In genomic region chr11:117860601-117861000, GRCm38 (mm10) we compare ENCODE assay signal across 10 mouse cellular contexts. TPM values are rescaled to one million over a fixed set of nuclear protein-coding genes. Genes with fewer than 3 reads are reported as not detected.
DNase-seq lines count a peak whose midpoint lies in the region; ATAC-seq lines count a peak whose summit lies in the region.
"Had no signal": no experiment of that assay in that cellular context is flagged by ENCODE, and none has a peak within 500 bp of the region (broad histone marks: within the 10 kb centered on the region; RNA-seq: fewer than 3 reads in every experiment).

Gene Tmem235 (plus strand): TSS chr11:117860752.

- H3K27me3 ChIP-seq in embryonic facial prominence, embryonic 12.5 days: peaks cover 42% of the 10 kb centered on the region
- H3K27me3 ChIP-seq in hindbrain, embryonic 11.5 days (ENCODE audit: control insufficient read depth, insufficient read depth, low read length): peaks cover 20% of the 10 kb centered on the region
- peaks cover 54% of the 10 kb centered on the region for H3K27me3 ChIP-seq in midbrain, embryonic 13.5 days

- H3K4me1 ChIP-seq in embryonic facial prominence, embryonic 12.5 days: peaks cover 10% of the 10 kb centered on the region; the same call in 1 of the 2 replicates
- no peaks in the 10 kb centered on the region; the same call in 1 of the 2 replicates for H3K4me1 ChIP-seq in hindbrain, embryonic 11.5 days (replicated peaks; ENCODE audit: control insufficient read depth, insufficient read depth, low read length)
- peaks cover 29% of the 10 kb centered on the region for H3K4me1 ChIP-seq in midbrain, embryonic 13.5 days (replicated peaks)

- ATAC-seq in embryonic facial prominence, embryonic 12.5 days (ENCODE audit: insufficient number of reproducible peaks, insufficient read depth, low FRiP score, low TSS enrichment): no peak
- no peak for ATAC-seq in hindbrain, embryonic 11.5 days (ENCODE audit: low FRiP score)
- no peak for ATAC-seq in midbrain, embryonic 13.5 days

- peak within 1 kb of the TSS; percentile 23 for H3K4me2 ChIP-seq in embryonic facial prominence, embryonic 12.5 days (replicated peaks)
- no peak within 1 kb of the TSS for H3K4me2 ChIP-seq in hindbrain, embryonic 11.5 days (replicated peaks; ENCODE audit: low read depth, low read length)
- peak within 1 kb of the TSS; percentile 19; the same call in 1 of the 2 replicates for H3K4me2 ChIP-seq in midbrain, embryonic 13.5 days (replicated peaks)
- H3K4me2 ChIP-seq: liver, embryonic 13.5 days; stomach, embryonic 15.5 days had no signal

- no peak within 1 kb of the TSS for H3K9ac ChIP-seq in embryonic facial prominence, embryonic 12.5 days
- H3K9ac ChIP-seq in hindbrain, embryonic 11.5 days (ENCODE audit: low read depth, low read length): no peak within 1 kb of the TSS
- H3K9ac ChIP-seq in midbrain, embryonic 13.5 days (replicated peaks): peak within 1 kb of the TSS; percentile 29; the same call in 1 of the 2 replicates
- H3K9ac ChIP-seq: liver, embryonic 13.5 days; stomach, embryonic 15.5 days had no signal

- H3K4me3 ChIP-seq in embryonic facial prominence, embryonic 12.5 days: no peak within 1 kb of the TSS
- H3K4me3 ChIP-seq in hindbrain, embryonic 11.5 days (ENCODE audit: low read depth, low read length): no peak within 1 kb of the TSS
- H3K4me3 ChIP-seq in midbrain, embryonic 13.5 days (replicated peaks): no peak within 1 kb of the TSS
- H3K4me3 ChIP-seq: liver, embryonic 13.5 days; stomach, embryonic 15.5 days had no signal

- WGBS in embryonic facial prominence, embryonic 12.5 days: 3% methylated on average over 23 of the region's 23 CpGs
- WGBS in hindbrain, embryonic 11.5 days: 4% methylated on average over 23 of the region's 23 CpGs
- 5% methylated on average over 23 of the region's 23 CpGs for WGBS in midbrain, embryonic 13.5 days

- H3K27ac ChIP-seq in embryonic facial prominence, embryonic 12.5 days: no peak within 1 kb of the TSS
- H3K27ac ChIP-seq in hindbrain, embryonic 11.5 days (ENCODE audit: low read depth, low read length): no peak within 1 kb of the TSS
- no peak within 1 kb of the TSS for H3K27ac ChIP-seq in midbrain, embryonic 13.5 days
- H3K27ac ChIP-seq: liver, embryonic 13.5 days; stomach, embryonic 15.5 days had no signal

- H3K9me3 ChIP-seq in embryonic facial prominence, embryonic 12.5 days: no peaks in the 10 kb centered on the region
- no peaks in the 10 kb centered on the region for H3K9me3 ChIP-seq in hindbrain, embryonic 11.5 days (ENCODE audit: control insufficient read depth, low read length)
- no peaks in the 10 kb centered on the region for H3K9me3 ChIP-seq in midbrain, embryonic 13.5 days
- H3K9me3 ChIP-seq: stomach, embryonic 15.5 days had no signal

- H3K36me3 ChIP-seq in embryonic facial prominence, embryonic 12.5 days: peaks cover 26% of the 10 kb centered on the region
- H3K36me3 ChIP-seq in hindbrain, embryonic 11.5 days (ENCODE audit: control insufficient read depth, insufficient read depth, low read length): peaks cover 18% of the 10 kb centered on the region
- peaks cover 20% of the 10 kb centered on the region for H3K36me3 ChIP-seq in midbrain, embryonic 13.5 days

- DNase-seq in kidney, postnatal 4 days: peak; percentile 33 to 45
- DNase-seq in kidney, postnatal 25 days: no peak
- peak; percentile 29 for DNase-seq in hindbrain, embryonic 11.5 days (ENCODE audit: low spot score)
- DNase-seq in spleen, postnatal 4 days (ENCODE audit: low spot score in 2 of 2): no peak
- no peak for DNase-seq in frontal cortex, postnatal 10 days (ENCODE audit: low spot score in 2 of 2)
- DNase-seq: liver, embryonic 13.5 days had no signal

RNA-seq across cellular contexts. Expression of gene Tmem235, which starts in this region (rescaled TPM):
- not detected in 2 replicates for polyA plus RNA-seq in embryonic facial prominence, embryonic 12.5 days (2016; fragmentation: Nextera tagmentation; extraction: Ambion mirVana)
- not detected in 2 replicates for polyA plus RNA-seq in hindbrain, embryonic 11.5 days (2014; fragmentation: Nextera tagmentation; extraction: Ambion mirVana)
- not detected in 2 replicates for polyA plus RNA-seq in midbrain, embryonic 13.5 days (2015; fragmentation: Nextera tagmentation; extraction: Ambion mirVana)
- polyA plus RNA-seq: liver, embryonic 13.5 days; neural tube, embryonic 11.5 days; stomach, embryonic 15.5 days had no signal

Comparison
In these comparisons a context has a peak if more than half of its experiments do, and no peak if none do; other contexts are left out.
1. DNase-seq: peak in kidney, postnatal 4 days (2 of 2); none in kidney, postnatal 25 days (0 of 2), spleen, postnatal 4 days (0 of 2) and frontal cortex, postnatal 10 days (0 of 2).
2. Peak in DNase-seq in hindbrain, embryonic 11.5 days; RNA of the gene not detected or under 1 TPM.